Mouse (Mus musculus) intestine, postnatal 0 days (tissue): ENCODE measurements at regions not wholly inside any gene's neighbourhood (a gene's known extent, or its start where the extent isn't known, plus 50 kb on each side); places are given as distances from the start of the nearest gene placed in this dataset.

ENCODE experiments used
- ATAC-seq: fragments of 200-750 bp; cut with Nextera tagmentation; 2 replicates; pipeline ENCODE4 v1.8.0; 2017; ENCODE audit warnings: mild to moderate bottlenecking, moderate TSS enrichment, moderate library complexity
- H3K27ac ChIP-seq: fragments of 300-500 bp; sonication (generic); 2 replicates; pipeline ENCODE4 v1.5.1; 2014; ENCODE audit warnings: mild to moderate bottlenecking, low read depth, low read length, moderate library complexity
- H3K27me3 ChIP-seq: fragments of 300-500 bp; sonication (generic); replicated peaks from 2 replicates; pipeline ENCODE4 v1.6.1; 2014; ENCODE audit warnings: low read length, mixed read lengths; ENCODE audit not compliant: control insufficient read depth, insufficient read depth
- H3K36me3 ChIP-seq: fragments of 300-500 bp; sonication (generic); 2 replicates; pipeline ENCODE4 v1.6.1; 2014; ENCODE audit warnings: mild to moderate bottlenecking, moderate library complexity; ENCODE audit not compliant: control insufficient read depth, insufficient read depth
- H3K4me1 ChIP-seq: fragments of 300-500 bp; sonication (generic); replicated peaks from 2 replicates; pipeline ENCODE4 v1.6.1; 2014; ENCODE audit warnings: antibody characterized with exemption, low read length, mixed read lengths; ENCODE audit not compliant: control insufficient read depth, insufficient read depth
- H3K4me2 ChIP-seq: fragments of 300-500 bp; sonication (generic); replicated peaks from 2 replicates; pipeline ENCODE4 v1.6.1; 2014; ENCODE audit warnings: low read depth, mild to moderate bottlenecking, moderate library complexity
- H3K4me3 ChIP-seq: fragments of 300-500 bp; sonication (generic); 2 replicates; pipeline ENCODE4 v1.5.1; 2014; ENCODE audit warnings: low read depth, low read length
- H3K9ac ChIP-seq: fragments of 300-500 bp; sonication (generic); 2 replicates; pipeline ENCODE4 v1.6.1; 2014; ENCODE audit warnings: mild to moderate bottlenecking, low read depth, low read length
- H3K9me3 ChIP-seq: fragments of 300-500 bp; sonication (generic); 2 replicates; pipeline ENCODE4 v1.6.1; 2016; ENCODE audit warnings: mixed run types; ENCODE audit not compliant: control insufficient read depth
- CTCF ChIP-seq: sonication (generic); IDR thresholded peaks from 2 replicates; pipeline ENCODE4 v1.5.1; 2016; ENCODE audit warnings: low read depth, mild to moderate bottlenecking, control low read depth, antibody characterized with exemption, moderate library complexity
- WGBS: fragments of 180-500 bp; shearing (Covaris S2); extraction: QIAGEN DNeasy Blood & Tissue Kit; methylation state at CpG from one replicate; pipeline ENCODE4 v1.1.7; 2014; 5-methylcytosine and 5-hydroxymethylcytosine counted together

DNA sequence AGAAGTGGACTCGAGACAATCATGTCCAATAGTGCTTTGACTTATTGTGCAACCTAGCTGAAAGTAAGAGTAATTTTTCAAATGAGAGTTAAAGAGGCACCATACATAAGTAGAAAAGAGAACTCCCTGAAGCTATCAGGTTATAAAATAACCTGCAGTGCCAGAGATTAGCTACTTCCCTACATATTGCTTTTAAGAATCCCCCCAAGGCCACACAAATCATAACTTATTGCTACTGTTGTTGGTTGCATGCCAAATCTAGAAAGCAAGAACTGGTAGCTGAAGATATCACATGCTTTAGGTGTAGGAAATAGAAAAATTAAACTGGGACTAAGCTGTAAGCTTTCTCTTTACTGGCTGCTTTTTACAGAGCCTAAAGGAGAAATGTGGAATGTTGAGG is 554.3 kb downstream of the Serpinb8 start:
- no peaks in the 10 kb centered on the region for H3K27me3 ChIP-seq
- no peak overlapping the region for H3K4me2 ChIP-seq
- no peak for ATAC-seq
- no peak for TF ChIP-seq CTCF
- H3K36me3 ChIP-seq = no peaks in the 10 kb centered on the region
- no peak overlapping the region for H3K4me3 ChIP-seq
- no peak overlapping the region for H3K27ac ChIP-seq
- 64% methylated on average over 1 of the region's 1 CpGs for WGBS
- H3K9ac ChIP-seq = no peak overlapping the region
- H3K9me3 ChIP-seq = no peaks in the 10 kb centered on the region
- no peaks in the 10 kb centered on the region for H3K4me1 ChIP-seq

DNA sequence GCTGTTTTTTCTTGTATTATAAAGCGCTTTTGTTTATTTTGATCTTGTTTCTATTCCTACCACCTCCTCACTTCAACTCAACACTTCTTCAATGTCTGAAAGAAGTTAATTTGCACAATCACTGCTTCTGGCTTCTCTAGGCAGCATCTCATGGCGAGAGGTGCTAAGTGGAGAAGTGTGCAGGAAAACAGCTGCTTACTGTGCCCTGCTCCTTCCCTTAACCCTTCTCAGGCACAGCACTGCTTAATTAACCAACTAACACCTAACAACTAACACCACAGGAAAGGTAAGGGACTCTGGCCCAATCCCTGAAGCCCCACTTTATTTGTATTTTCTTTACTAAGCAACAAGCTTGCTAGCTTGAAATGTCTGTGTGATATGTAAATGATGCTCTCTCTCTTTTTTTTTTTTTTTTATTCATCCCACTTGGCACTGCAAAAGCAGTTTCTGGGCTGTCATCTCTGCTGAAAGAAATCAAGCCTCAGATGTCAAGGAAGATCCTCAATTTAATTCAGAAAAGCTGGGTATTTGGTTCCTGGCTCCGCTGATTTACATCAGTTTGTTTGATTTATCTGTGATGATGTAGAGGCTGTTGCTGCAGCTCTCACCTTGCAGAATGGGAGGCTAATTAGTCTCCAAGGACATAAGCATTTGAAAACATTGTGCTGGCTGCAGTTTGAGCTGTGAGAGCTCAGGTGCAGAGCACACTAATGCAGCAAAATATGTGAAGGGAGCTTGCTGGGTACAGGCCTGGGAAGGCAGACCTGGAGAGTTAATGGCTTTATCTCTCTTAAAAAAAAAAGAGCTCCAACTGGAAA is 591.8 kb downstream of the Serpinb8 start:
- Histone ChIP-seq H3K9me3 (no peaks in the 10 kb centered on the region), H3K9ac (no peak overlapping the region), H3K4me2 (no peak overlapping the region), H3K27me3 (no peaks in the 10 kb centered on the region), H3K36me3 (no peaks in the 10 kb centered on the region), H3K27ac (no peak overlapping the region), H3K4me1 (no peaks in the 10 kb centered on the region), H3K4me3 (no peak overlapping the region)
- no peak for ATAC-seq
- no peak for TF ChIP-seq CTCF
- WGBS = 55% methylated on average over 3 of the region's 3 CpGs

- H3K4me3 ChIP-seq = no peak overlapping the region
- 58% methylated on average over 4 of the region's 4 CpGs for WGBS
Observed at GRCm38 (mm10) chr1:108182168-108182539, 592.3 kb downstream of the Serpinb8 start.

GRCm38 (mm10) chr1:108224047-108224446 is 634.2 kb downstream of the Serpinb8 start:
- no peaks in the 10 kb centered on the region for H3K4me1 ChIP-seq
- H3K9me3 ChIP-seq = no peaks in the 10 kb centered on the region
- H3K4me3 ChIP-seq = no peak overlapping the region
- H3K4me2 ChIP-seq = no peak overlapping the region
- TF ChIP-seq CTCF = no peak
- no peak for ATAC-seq
- no peaks in the 10 kb centered on the region for H3K36me3 ChIP-seq
- 63% methylated on average over 1 of the region's 1 CpGs for WGBS
- H3K9ac ChIP-seq = no peak overlapping the region
- H3K27ac ChIP-seq = no peak overlapping the region
- no peaks in the 10 kb centered on the region for H3K27me3 ChIP-seq

More at GRCm38 (mm10) chr1:108182168-108182539, 592.3 kb downstream of the Serpinb8 start:
- no peak overlapping the region for H3K4me2 ChIP-seq
- H3K36me3 ChIP-seq = no peaks in the 10 kb centered on the region
- H3K9me3 ChIP-seq = no peaks in the 10 kb centered on the region
- no peaks in the 10 kb centered on the region for H3K4me1 ChIP-seq
- no peak for TF ChIP-seq CTCF
- no peak overlapping the region for H3K9ac ChIP-seq
- H3K27me3 ChIP-seq = no peaks in the 10 kb centered on the region
- ATAC-seq = no peak
- no peak overlapping the region for H3K27ac ChIP-seq

GRCm38 (mm10) chr1:108240152-108240551 is 650.3 kb downstream of the Serpinb8 start:
- TF ChIP-seq CTCF = no peak
- Histone ChIP-seq H3K9me3 (no peaks in the 10 kb centered on the region), H3K27me3 (no peaks in the 10 kb centered on the region), H3K4me3 (no peak overlapping the region), H3K4me1 (no peaks in the 10 kb centered on the region), H3K9ac (no peak overlapping the region), H3K4me2 (no peak overlapping the region), H3K27ac (no peak overlapping the region), H3K36me3 (no peaks in the 10 kb centered on the region)
- no peak for ATAC-seq

DNA sequence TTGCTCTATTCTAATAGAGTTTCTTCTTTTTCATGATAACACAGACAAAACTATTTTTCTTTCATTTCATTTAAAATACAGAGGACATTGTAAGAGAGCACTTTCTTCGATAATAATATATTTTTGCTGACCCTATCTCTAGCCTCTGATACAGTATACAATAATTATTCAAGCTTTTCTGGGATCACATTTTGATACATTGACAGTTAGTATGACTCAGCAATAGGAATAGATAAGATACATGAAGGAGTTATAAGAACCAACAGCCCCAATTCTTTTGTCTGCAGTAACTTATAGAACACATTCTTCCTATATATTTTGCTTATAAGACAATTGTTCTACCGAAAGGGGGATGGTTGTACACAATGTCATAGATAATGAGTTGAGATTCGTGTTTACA is 665.3 kb downstream of the Serpinb8 start:
- 82% methylated on average over 3 of the region's 3 CpGs for WGBS
- Histone ChIP-seq H3K27ac (no peak overlapping the region), H3K9ac (no peak overlapping the region), H3K9me3 (no peaks in the 10 kb centered on the region), H3K4me1 (no peaks in the 10 kb centered on the region), H3K27me3 (no peaks in the 10 kb centered on the region), H3K4me2 (no peak overlapping the region), H3K36me3 (no peaks in the 10 kb centered on the region), H3K4me3 (no peak overlapping the region)
- ATAC-seq = no peak
- TF ChIP-seq CTCF = no peak
